Mouse (Mus musculus) cortical plate, adult 2 months (tissue): Measurements from ENCODE around the gene Thyn1. TPM values are rescaled to one million over a fixed set of nuclear protein-coding genes. Genes with fewer than 3 reads are reported as not detected.

Experiments used
- H3K27ac ChIP-seq: fragments of 200-500 bp; 2 replicates; pipeline ENCODE4 v1.5.1; 2012; ENCODE audit warnings: low read length, control low read depth, inconsistent platforms; ENCODE audit not compliant: insufficient read depth
- H3K4me1 ChIP-seq: fragments of 200-500 bp; 2 replicates; pipeline ENCODE4 v1.6.1; 2011; ENCODE audit warnings: low read length; ENCODE audit not compliant: control insufficient read depth, insufficient read depth
- H3K4me3 ChIP-seq: fragments of 200-500 bp; 2 replicates; pipeline ENCODE4 v1.5.1; 2011; ENCODE audit warnings: mild to moderate bottlenecking, low read length, control low read depth; ENCODE audit not compliant: insufficient read depth
- CTCF ChIP-seq: fragments of 200-500 bp; IDR thresholded peaks from 2 replicates; pipeline ENCODE4 v1.5.1; 2011; ENCODE audit warnings: mild to moderate bottlenecking, control low read depth, low read length; ENCODE audit not compliant: insufficient read depth; ENCODE audit errors: extremely low read depth
- POLR2A ChIP-seq: fragments of 200-500 bp; IDR thresholded peaks from 2 replicates; pipeline ENCODE4 v1.6.1; 2011; ENCODE audit warnings: mild to moderate bottlenecking, low read length, control low read depth; ENCODE audit not compliant: insufficient read depth; ENCODE audit errors: extremely low read depth
- polyA plus RNA-seq: library from polyadenylated mRNA; depleted of rRNA; stranded (reverse); fragments of >200 nt; gene quantifications from 2 replicates; pipeline ENCODE4 v1.2.3, GENCODE M21; 2012

Gene Thyn1
- polyA plus RNA-seq, 1 experiment = 64.2 TPM

DNA sequence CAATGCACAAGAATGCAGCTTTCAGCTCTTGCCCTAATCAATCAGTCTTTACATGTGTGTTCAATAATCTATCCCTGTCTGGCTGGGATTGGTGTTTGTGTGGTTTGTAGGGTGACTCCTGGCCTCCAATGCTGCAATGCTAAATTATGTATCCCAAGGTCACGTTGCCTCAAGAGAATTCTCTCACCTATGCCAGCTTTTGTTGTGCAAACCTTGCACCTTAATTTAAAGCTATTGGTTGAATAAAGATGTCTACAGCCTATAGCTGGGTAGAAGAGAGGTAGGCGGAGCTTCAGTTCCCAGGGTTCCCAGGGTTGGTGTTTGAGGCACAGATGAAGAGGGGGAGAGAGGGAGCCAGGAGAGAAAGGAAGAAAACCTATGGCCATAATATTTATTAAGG is 2.0 kb upstream of the Thyn1 start:
- Histone ChIP-seq H3K4me3 (no peak overlapping the region), H3K27ac (no peak overlapping the region), H3K4me1 (peaks cover 3% of the 10 kb centered on the region; the same call in 1 of the 2 replicates)
- TF ChIP-seq POLR2A (no peak), CTCF (no peak)

- Histone ChIP-seq H3K4me1 (peaks cover 3% of the 10 kb centered on the region; the same call in 1 of the 2 replicates), H3K4me3 (peak overlapping the region; percentile 75), H3K27ac (no peak overlapping the region)
- TF ChIP-seq POLR2A (no peak), CTCF (no peak)
Measured at GRCm38 (mm10) chr9:26998669-26999460, 645 bp upstream of the Thyn1 start.

- H3K4me1 ChIP-seq = peaks cover 1% of the 10 kb centered on the region; the same call in 1 of the 2 replicates
- TF ChIP-seq CTCF = no peak
- TF ChIP-seq POLR2A = no peak
- H3K4me3 ChIP-seq = no peak overlapping the region
- peak overlapping the region; percentile 63; the same call in 1 of the 2 replicates for H3K27ac ChIP-seq
Measured at GRCm38 (mm10) chr9:27005231-27005630, 5.7 kb downstream of the Thyn1 start.

GRCm38 (mm10) chr9:27005933-27006332 is 6.4 kb downstream of the Thyn1 start:
- peaks cover 1% of the 10 kb centered on the region; the same call in 1 of the 2 replicates for H3K4me1 ChIP-seq
- TF ChIP-seq CTCF (no peak), POLR2A (no peak)
- no peak overlapping the region for H3K4me3 ChIP-seq
- H3K27ac ChIP-seq = peak overlapping the region; percentile 60; the same call in 1 of the 2 replicates

DNA sequence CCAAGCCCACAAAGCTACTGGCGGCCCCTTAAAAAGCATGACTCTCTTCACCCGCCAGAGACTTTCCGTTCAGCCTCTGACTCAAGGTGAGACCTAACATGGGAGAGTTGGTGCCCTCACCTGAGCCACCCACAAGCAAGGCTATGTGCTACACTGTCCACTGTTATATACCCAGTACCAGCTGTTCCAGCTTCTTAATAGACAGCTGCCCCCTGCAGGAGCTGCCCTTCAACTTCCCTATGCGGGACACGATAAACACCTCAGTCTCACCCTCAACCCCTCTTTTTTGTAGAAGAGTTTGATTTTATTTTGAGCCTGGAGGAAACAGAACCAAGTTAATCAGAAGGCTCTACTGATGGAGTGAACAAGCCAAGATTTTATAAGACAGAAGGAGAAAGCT is 7.4 kb downstream of the Thyn1 start:
- Histone ChIP-seq H3K4me3 (no peak overlapping the region), H3K27ac (no peak overlapping the region), H3K4me1 (peaks cover 1% of the 10 kb centered on the region; the same call in 1 of the 2 replicates)
- TF ChIP-seq CTCF = no peak
- no peak for TF ChIP-seq POLR2A

GRCm38 (mm10) chr9:27009231-27009630 is 9.7 kb downstream of the Thyn1 start:
- Histone ChIP-seq H3K27ac (no peak overlapping the region), H3K4me3 (no peak overlapping the region), H3K4me1 (peaks cover 1% of the 10 kb centered on the region; the same call in 1 of the 2 replicates)
- TF ChIP-seq CTCF (no peak), POLR2A (no peak)

- Histone ChIP-seq H3K4me3 (no peak overlapping the region), H3K4me1 (no peaks in the 10 kb centered on the region), H3K27ac (no peak overlapping the region)
- no peak for TF ChIP-seq POLR2A
- no peak for TF ChIP-seq CTCF
Measured at GRCm38 (mm10) chr9:27011572-27011971, 12.1 kb downstream of the Thyn1 start.

DNA sequence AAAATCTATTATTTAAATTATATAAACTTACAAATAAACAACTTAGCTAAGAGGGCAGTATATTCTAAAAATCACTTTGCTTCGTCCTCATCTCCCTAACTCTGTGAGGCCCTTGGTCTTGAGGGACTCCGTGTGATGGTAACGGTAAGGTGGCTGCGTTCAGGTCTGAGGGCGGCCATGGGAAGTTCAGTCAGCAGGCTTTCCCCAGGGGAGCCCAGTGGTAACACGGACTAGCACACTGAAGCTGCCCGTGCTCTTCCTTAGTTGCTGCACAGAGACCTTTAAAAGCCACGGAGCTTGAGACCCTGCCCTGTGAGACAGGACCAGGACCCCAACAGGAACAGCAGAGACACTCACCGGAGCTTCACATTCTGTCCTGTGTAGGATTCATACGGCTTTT is 19.5 kb downstream of the Thyn1 start:
- Histone ChIP-seq H3K27ac (no peak overlapping the region), H3K4me3 (no peak overlapping the region), H3K4me1 (peaks cover 2% of the 10 kb centered on the region; the same call in 1 of the 2 replicates)
- TF ChIP-seq CTCF = no peak
- TF ChIP-seq POLR2A = no peak

GRCm38 (mm10) chr9:27023681-27024080 is 24.2 kb downstream of the Thyn1 start:
- TF ChIP-seq POLR2A (no peak), CTCF (no peak)
- Histone ChIP-seq H3K27ac (no peak overlapping the region), H3K4me1 (peaks cover 8% of the 10 kb centered on the region; the same call in 1 of the 2 replicates), H3K4me3 (no peak overlapping the region)

- TF ChIP-seq CTCF = no peak
- TF ChIP-seq POLR2A = no peak
- peaks cover 8% of the 10 kb centered on the region; the same call in 1 of the 2 replicates for H3K4me1 ChIP-seq
- H3K27ac ChIP-seq = no peak overlapping the region
- no peak overlapping the region for H3K4me3 ChIP-seq
Measured at GRCm38 (mm10) chr9:27026708-27027107, 27.2 kb downstream of the Thyn1 start.
